In genomic region chrX:119927081-119927571, GRCm38 (mm10) we compare ENCODE assay signal across 7 mouse cellular contexts. TPM values are rescaled to one million over a fixed set of nuclear protein-coding genes. Genes with fewer than 3 reads are reported as not detected.
DNase-seq lines count a peak whose midpoint lies in the region; ATAC-seq and TF ChIP-seq lines count a peak whose summit lies in the region.

Pabpc5 (plus strand) TSS chrX:119927196.

- no peaks in the 10 kb centered on the region for H3K27me3 ChIP-seq in forebrain, embryonic 15.5 days
- H3K27me3 ChIP-seq in liver, embryonic 13.5 days, result no peaks in the 10 kb centered on the region

- peak within 1 kb of the TSS; percentile 64 for H3K9ac ChIP-seq in forebrain, embryonic 15.5 days (replicated peaks)
- H3K9ac ChIP-seq in liver, embryonic 13.5 days, result no peak within 1 kb of the TSS

- 6% methylated on average over 21 of the region's 21 CpGs for WGBS in forebrain, embryonic 15.5 days
- WGBS in large intestine, adult 2 months, result 18% methylated on average over 21 of the region's 21 CpGs
- WGBS in liver, embryonic 13.5 days (ENCODE audit: insufficient replicate concordance), result 8% methylated on average over 21 of the region's 21 CpGs
- 11% methylated on average over 21 of the region's 21 CpGs for WGBS in olfactory bulb, adult 2 months

- no peaks in the 10 kb centered on the region for H3K4me1 ChIP-seq in forebrain, embryonic 15.5 days
- H3K4me1 ChIP-seq in liver, embryonic 13.5 days (replicated peaks), result no peaks in the 10 kb centered on the region
- no peaks in the 10 kb centered on the region for H3K4me1 ChIP-seq in olfactory bulb, adult 2 months (ENCODE audit: control insufficient read depth, insufficient read depth, low read length)

- TF ChIP-seq POLR2A in olfactory bulb, adult 2 months (IDR thresholded peaks at IDR 0.05; ENCODE audit: insufficient read depth, low read depth, low read length), result no peak

- H3K27ac ChIP-seq in forebrain, embryonic 15.5 days (replicated peaks), result peak within 1 kb of the TSS; percentile 86
- no peak within 1 kb of the TSS for H3K27ac ChIP-seq in liver, embryonic 13.5 days
- peak within 1 kb of the TSS; percentile 88 for H3K27ac ChIP-seq in olfactory bulb, adult 2 months (ENCODE audit: insufficient read depth, low read depth, low read length)

- H3K4me3 ChIP-seq in forebrain, embryonic 15.5 days, result peak within 1 kb of the TSS; percentile 47
- no peak within 1 kb of the TSS for H3K4me3 ChIP-seq in liver, embryonic 13.5 days (replicated peaks)
- H3K4me3 ChIP-seq in olfactory bulb, adult 2 months (ENCODE audit: insufficient read depth, low read depth, low read length), result peak within 1 kb of the TSS; percentile 62

- no peak for TF ChIP-seq CTCF in olfactory bulb, adult 2 months (IDR thresholded peaks at IDR 0.05; ENCODE audit: insufficient read depth, low read depth, low read length)

- intact Hi-C loops in heart, postnatal 10 days (cut with DNase I), result no loop called here

- peak; percentile 99 for ATAC-seq in forebrain, embryonic 15.5 days (replicated peaks)
- ATAC-seq in liver, embryonic 13.5 days (ENCODE audit: low read depth), result no peak

- DNase-seq in cerebellum, adult 8-10 months, result peak; percentile 54
- peak; percentile 37 to 50 for DNase-seq in heart, postnatal 10 days
- DNase-seq in large intestine, adult 2 months (ENCODE audit: low read depth, low spot score), result peak; percentile 0
- no peak for DNase-seq in liver, embryonic 13.5 days
- DNase-seq in urinary bladder, postnatal 4 days (ENCODE audit: low spot score in 2 of 2), result peak; percentile 45 to 69

- H3K4me2 ChIP-seq in forebrain, embryonic 15.5 days (replicated peaks), result peak within 1 kb of the TSS; percentile 44
- H3K4me2 ChIP-seq in liver, embryonic 13.5 days, result peak within 1 kb of the TSS; percentile 29

- H3K9me3 ChIP-seq in forebrain, embryonic 15.5 days, result no peaks in the 10 kb centered on the region
- H3K9me3 ChIP-seq in liver, embryonic 13.5 days (replicated peaks), result no peaks in the 10 kb centered on the region

- no peaks in the 10 kb centered on the region for H3K36me3 ChIP-seq in forebrain, embryonic 15.5 days
- no peaks in the 10 kb centered on the region for H3K36me3 ChIP-seq in liver, embryonic 13.5 days

RNA-seq across cellular contexts. Expression of gene Pabpc5, which starts in this region (rescaled TPM):
- polyA plus RNA-seq in forebrain, embryonic 15.5 days (2015; fragmentation: Nextera tagmentation; extraction: Ambion mirVana), result 1.3 and 1.4 TPM in 2 replicates
- under 1 TPM in 1 of 2 experiments, not detected in 1; 0.19 TPM for total RNA-seq in heart, postnatal 10 days (2021)
- not detected in 2 replicates for polyA plus RNA-seq in large intestine, adult 2 months (2012; rRNA removed)
- polyA plus RNA-seq in liver, embryonic 13.5 days (2015; fragmentation: Nextera tagmentation; extraction: Ambion mirVana), result not detected in 2 replicates
- polyA plus RNA-seq in olfactory bulb, adult 2 months (2012; ENCODE audit: insufficient read depth, insufficient read length, low replicate concordance, missing spikeins), result not detected in 2 replicates

Comparison
In these comparisons a context has a peak if more than half of its experiments do, and no peak if none do; other contexts are left out.
1. Peak in DNase-seq in heart, postnatal 10 days; RNA of the gene not detected or under 1 TPM.
2. Peak in DNase-seq in large intestine, adult 2 months; RNA of the gene not detected or under 1 TPM.